Mouse (Mus musculus) neural tube, embryonic 13.5 days (tissue): ENCODE data around the gene Aldh1a1. TPM values are rescaled to one million over a fixed set of nuclear protein-coding genes. Genes with fewer than 3 reads are reported as not detected.

Experiments
- ATAC-seq: fragments of 200-750 bp; cut with Nextera tagmentation; 2 replicates; pipeline ENCODE4 v1.8.0; 2017; ENCODE audit warnings: low read depth, mild to moderate bottlenecking, moderate TSS enrichment, moderate library complexity
- H3K27ac ChIP-seq: fragments of 300-500 bp; sonication (generic); replicated peaks from 2 replicates; pipeline ENCODE4 v1.5.1; 2015; ENCODE audit warnings: moderate library complexity, mild to moderate bottlenecking, inconsistent platforms
- H3K27me3 ChIP-seq: fragments of 300-500 bp; sonication (generic); 2 replicates; pipeline ENCODE4 v1.6.1; 2015; ENCODE audit warnings: mild to moderate bottlenecking, inconsistent platforms
- H3K36me3 ChIP-seq: fragments of 300-500 bp; sonication (generic); 2 replicates; pipeline ENCODE4 v1.6.1; 2015; ENCODE audit warnings: mild to moderate bottlenecking, inconsistent platforms
- H3K4me1 ChIP-seq: fragments of 300-500 bp; sonication (generic); replicated peaks from 2 replicates; pipeline ENCODE4 v1.6.1; 2015; ENCODE audit warnings: inconsistent platforms
- H3K4me2 ChIP-seq: fragments of 300-500 bp; sonication (generic); 2 replicates; pipeline ENCODE4 v1.6.1; 2015; ENCODE audit warnings: inconsistent platforms, mild to moderate bottlenecking, moderate library complexity
- H3K4me3 ChIP-seq: fragments of 300-500 bp; sonication (generic); 2 replicates; pipeline ENCODE4 v1.5.1; 2015; ENCODE audit warnings: mild to moderate bottlenecking, inconsistent platforms
- H3K9ac ChIP-seq: fragments of 300-500 bp; sonication (generic); 2 replicates; pipeline ENCODE4 v1.6.1; 2015; ENCODE audit warnings: moderate library complexity, mild to moderate bottlenecking, inconsistent platforms
- H3K9me3 ChIP-seq: fragments of 300-500 bp; sonication (generic); 2 replicates; pipeline ENCODE4 v1.6.1; 2016; ENCODE audit warnings: inconsistent platforms
- WGBS: fragments of 180-500 bp; shearing (Covaris S2); methylation state at CpG from one replicate; pipeline ENCODE4 v1.1.7; 2015; 5-methylcytosine and 5-hydroxymethylcytosine counted together
- polyA plus RNA-seq: library from polyadenylated mRNA; unstranded; fragments of >200 nt; fragmentation: Nextera tagmentation; extraction: Ambion mirVana; gene quantifications from 2 replicates; pipeline ENCODE4 v1.2.1, GENCODE M21; 2015

The Aldh1a1 gene
- polyA plus RNA-seq, 1 experiment from 2014 or later: 0.57 TPM

GRCm38 (mm10) chr19:20558544-20558943 is 66.0 kb downstream of the Aldh1a1 start:
- H3K27me3 ChIP-seq: no peaks in the 10 kb centered on the region
- no peak overlapping the region for H3K4me2 ChIP-seq
- ATAC-seq: no peak
- no peaks in the 10 kb centered on the region for H3K4me1 ChIP-seq
- no peak overlapping the region for H3K4me3 ChIP-seq
- H3K27ac ChIP-seq: no peak overlapping the region
- H3K9me3 ChIP-seq: no peaks in the 10 kb centered on the region
- no peaks in the 10 kb centered on the region for H3K36me3 ChIP-seq
- H3K9ac ChIP-seq: no peak overlapping the region

- no peak overlapping the region for H3K4me3 ChIP-seq
- no peaks in the 10 kb centered on the region for H3K4me1 ChIP-seq
- H3K36me3 ChIP-seq: no peaks in the 10 kb centered on the region
- H3K27ac ChIP-seq: no peak overlapping the region
- 91% methylated on average over 3 of the region's 3 CpGs for WGBS
- H3K9ac ChIP-seq: no peak overlapping the region
- ATAC-seq: no peak
- H3K4me2 ChIP-seq: no peak overlapping the region
- no peaks in the 10 kb centered on the region for H3K9me3 ChIP-seq
- no peaks in the 10 kb centered on the region for H3K27me3 ChIP-seq
Observed at GRCm38 (mm10) chr19:20558952-20559351, 66.4 kb downstream of the Aldh1a1 start.

- 85% methylated on average over 2 of the region's 2 CpGs for WGBS
- ATAC-seq: no peak
- H3K9me3 ChIP-seq: no peaks in the 10 kb centered on the region
- H3K36me3 ChIP-seq: no peaks in the 10 kb centered on the region
- H3K9ac ChIP-seq: no peak overlapping the region
- no peak overlapping the region for H3K4me3 ChIP-seq
- no peak overlapping the region for H3K4me2 ChIP-seq
- H3K4me1 ChIP-seq: no peaks in the 10 kb centered on the region
- H3K27ac ChIP-seq: no peak overlapping the region
- H3K27me3 ChIP-seq: no peaks in the 10 kb centered on the region
Observed at GRCm38 (mm10) chr19:20559952-20560351, 67.4 kb downstream of the Aldh1a1 start.

GRCm38 (mm10) chr19:20562396-20562795 is 69.9 kb downstream of the Aldh1a1 start:
- H3K27me3 ChIP-seq: no peaks in the 10 kb centered on the region
- H3K4me2 ChIP-seq: no peak overlapping the region
- no peaks in the 10 kb centered on the region for H3K36me3 ChIP-seq
- no peak overlapping the region for H3K27ac ChIP-seq
- no peak for ATAC-seq
- no peak overlapping the region for H3K4me3 ChIP-seq
- H3K4me1 ChIP-seq: no peaks in the 10 kb centered on the region
- H3K9ac ChIP-seq: no peak overlapping the region
- no peaks in the 10 kb centered on the region for H3K9me3 ChIP-seq

GRCm38 (mm10) chr19:20566294-20566693 is 73.8 kb downstream of the Aldh1a1 start:
- ATAC-seq: no peak
- no peak overlapping the region for H3K4me2 ChIP-seq
- 81% methylated on average over 4 of the region's 4 CpGs for WGBS
- no peak overlapping the region for H3K9ac ChIP-seq
- H3K4me3 ChIP-seq: no peak overlapping the region
- no peaks in the 10 kb centered on the region for H3K36me3 ChIP-seq
- no peak overlapping the region for H3K27ac ChIP-seq
- H3K4me1 ChIP-seq: no peaks in the 10 kb centered on the region
- H3K27me3 ChIP-seq: no peaks in the 10 kb centered on the region
- H3K9me3 ChIP-seq: no peaks in the 10 kb centered on the region

- Histone ChIP-seq H3K9me3 (no peaks in the 10 kb centered on the region), H3K4me2 (no peak overlapping the region), H3K27ac (no peak overlapping the region), H3K36me3 (no peaks in the 10 kb centered on the region), H3K4me1 (no peaks in the 10 kb centered on the region), H3K27me3 (no peaks in the 10 kb centered on the region), H3K9ac (no peak overlapping the region), H3K4me3 (no peak overlapping the region)
- ATAC-seq: no peak
- WGBS: 97% methylated on average over 2 of the region's 2 CpGs
Observed at GRCm38 (mm10) chr19:20567039-20567438, 74.5 kb downstream of the Aldh1a1 start.

- ATAC-seq: no peak
- H3K9me3 ChIP-seq: no peaks in the 10 kb centered on the region
- H3K27ac ChIP-seq: no peak overlapping the region
- no peak overlapping the region for H3K4me2 ChIP-seq
- H3K9ac ChIP-seq: no peak overlapping the region
- no peaks in the 10 kb centered on the region for H3K27me3 ChIP-seq
- no peaks in the 10 kb centered on the region for H3K36me3 ChIP-seq
- H3K4me3 ChIP-seq: no peak overlapping the region
- WGBS: 82% methylated on average over 3 of the region's 3 CpGs
- H3K4me1 ChIP-seq: no peaks in the 10 kb centered on the region
Observed at GRCm38 (mm10) chr19:20576984-20577383, 84.5 kb downstream of the Aldh1a1 start.

- Histone ChIP-seq H3K4me3 (no peak overlapping the region), H3K27ac (no peak overlapping the region), H3K36me3 (no peaks in the 10 kb centered on the region), H3K4me1 (no peaks in the 10 kb centered on the region), H3K4me2 (no peak overlapping the region), H3K9me3 (no peaks in the 10 kb centered on the region), H3K9ac (no peak overlapping the region), H3K27me3 (no peaks in the 10 kb centered on the region)
- no peak for ATAC-seq
- 89% methylated on average over 5 of the region's 5 CpGs for WGBS
Observed at GRCm38 (mm10) chr19:20577429-20577828, 84.9 kb downstream of the Aldh1a1 start.

- H3K9me3 ChIP-seq: no peaks in the 10 kb centered on the region
- no peak for ATAC-seq
- no peak overlapping the region for H3K27ac ChIP-seq
- H3K4me1 ChIP-seq: no peaks in the 10 kb centered on the region
- no peak overlapping the region for H3K9ac ChIP-seq
- H3K4me2 ChIP-seq: no peak overlapping the region
- no peaks in the 10 kb centered on the region for H3K36me3 ChIP-seq
- no peaks in the 10 kb centered on the region for H3K27me3 ChIP-seq
- H3K4me3 ChIP-seq: no peak overlapping the region
Observed at GRCm38 (mm10) chr19:20599951-20600350, 107.4 kb downstream of the Aldh1a1 start.

- ATAC-seq: no peak
- H3K4me2 ChIP-seq: no peak overlapping the region
- H3K9ac ChIP-seq: no peak overlapping the region
- no peak overlapping the region for H3K27ac ChIP-seq
- whole genome bisulfite sequencing: 62% methylated on average over 3 of the region's 3 CpGs
- H3K27me3 ChIP-seq: no peaks in the 10 kb centered on the region
- no peak overlapping the region for H3K4me3 ChIP-seq
- H3K9me3 ChIP-seq: no peaks in the 10 kb centered on the region
- no peaks in the 10 kb centered on the region for H3K4me1 ChIP-seq
- no peaks in the 10 kb centered on the region for H3K36me3 ChIP-seq
Observed at GRCm38 (mm10) chr19:20601739-20602138, 109.2 kb downstream of the Aldh1a1 start.

GRCm38 (mm10) chr19:20603212-20603611 is 110.7 kb downstream of the Aldh1a1 start:
- Histone ChIP-seq H3K9ac (no peak overlapping the region), H3K9me3 (no peaks in the 10 kb centered on the region), H3K4me2 (no peak overlapping the region), H3K27ac (no peak overlapping the region), H3K4me1 (no peaks in the 10 kb centered on the region), H3K36me3 (no peaks in the 10 kb centered on the region), H3K27me3 (no peaks in the 10 kb centered on the region), H3K4me3 (no peak overlapping the region)
- 88% methylated on average over 1 of the region's 1 CpGs for WGBS
- no peak for ATAC-seq

- no peaks in the 10 kb centered on the region for H3K9me3 ChIP-seq
- 87% methylated on average over 2 of the region's 2 CpGs for WGBS
- H3K36me3 ChIP-seq: no peaks in the 10 kb centered on the region
- H3K27ac ChIP-seq: no peak overlapping the region
- no peak overlapping the region for H3K9ac ChIP-seq
- no peaks in the 10 kb centered on the region for H3K27me3 ChIP-seq
- no peak for ATAC-seq
- H3K4me3 ChIP-seq: no peak overlapping the region
- H3K4me1 ChIP-seq: no peaks in the 10 kb centered on the region
- no peak overlapping the region for H3K4me2 ChIP-seq
Observed at GRCm38 (mm10) chr19:20603866-20604265, 111.4 kb downstream of the Aldh1a1 start.

- ATAC-seq: no peak
- no peak overlapping the region for H3K27ac ChIP-seq
- H3K9ac ChIP-seq: no peak overlapping the region
- no peak overlapping the region for H3K4me2 ChIP-seq
- no peaks in the 10 kb centered on the region for H3K36me3 ChIP-seq
- H3K9me3 ChIP-seq: no peaks in the 10 kb centered on the region
- H3K27me3 ChIP-seq: no peaks in the 10 kb centered on the region
- 76% methylated on average over 3 of the region's 3 CpGs for WGBS
- no peaks in the 10 kb centered on the region for H3K4me1 ChIP-seq
- no peak overlapping the region for H3K4me3 ChIP-seq
Observed at GRCm38 (mm10) chr19:20614252-20614930, 121.9 kb downstream of the Aldh1a1 start.
